Mouse (Mus musculus): Measurements from ENCODE around the gene Akt3. TPM values are rescaled to one million over a fixed set of nuclear protein-coding genes. Genes with fewer than 3 reads are reported as not detected.

Gene Akt3
- polyA plus RNA-seq, 1 experiment from 2014 or later, result 4.0 TPM

DNA sequence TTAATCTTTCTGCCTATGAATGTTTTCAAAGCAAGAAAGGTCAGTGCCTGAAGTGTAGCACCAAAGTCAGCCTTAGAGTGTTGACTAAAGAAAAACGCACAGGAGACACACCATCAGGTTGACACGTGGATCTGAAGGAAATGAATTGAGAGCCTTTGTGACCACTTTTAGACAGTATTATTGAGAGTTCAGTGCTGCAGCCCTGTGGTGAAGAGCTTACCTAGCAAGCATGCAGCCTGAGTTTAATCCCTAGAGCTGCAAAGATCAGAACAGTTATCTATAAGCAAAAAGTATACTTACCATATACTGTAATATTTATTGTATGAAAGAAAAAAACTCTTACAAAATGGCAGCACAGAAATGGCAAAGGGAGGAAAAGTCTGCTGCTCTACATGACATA lies 219.6 kb downstream of the Akt3 start:
- Histone ChIP-seq H3K27ac (ENCODE audit: low read length) (no peak overlapping the region), H3K4me2 (replicated peaks; ENCODE audit: low read depth, low read length) (no peak overlapping the region), H3K9me3 (ENCODE audit: low read length) (no peaks in the 10 kb centered on the region), H3K4me3 (ENCODE audit: low read depth, low read length) (no peak overlapping the region), H3K36me3 (ENCODE audit: insufficient read depth, low read length) (no peaks in the 10 kb centered on the region), H3K27me3 (replicated peaks; ENCODE audit: insufficient read depth, low read length) (no peaks in the 10 kb centered on the region), H3K9ac (replicated peaks; ENCODE audit: low read depth) (no peak overlapping the region), H3K4me1 (ENCODE audit: insufficient read depth, low read depth, low read length) (no peaks in the 10 kb centered on the region)
- TF ChIP-seq CTCF (IDR thresholded peaks at IDR 0.05) (peak; percentile 13; the same call in 1 of the 2 replicates), EP300 (IDR thresholded peaks at IDR 0.05) (no peak)
- ATAC-seq, result no peak
- DNase-seq (ENCODE audit: low spot score), result no peak
- 48% methylated on average over 2 of the region's 2 CpGs for WGBS

DNA sequence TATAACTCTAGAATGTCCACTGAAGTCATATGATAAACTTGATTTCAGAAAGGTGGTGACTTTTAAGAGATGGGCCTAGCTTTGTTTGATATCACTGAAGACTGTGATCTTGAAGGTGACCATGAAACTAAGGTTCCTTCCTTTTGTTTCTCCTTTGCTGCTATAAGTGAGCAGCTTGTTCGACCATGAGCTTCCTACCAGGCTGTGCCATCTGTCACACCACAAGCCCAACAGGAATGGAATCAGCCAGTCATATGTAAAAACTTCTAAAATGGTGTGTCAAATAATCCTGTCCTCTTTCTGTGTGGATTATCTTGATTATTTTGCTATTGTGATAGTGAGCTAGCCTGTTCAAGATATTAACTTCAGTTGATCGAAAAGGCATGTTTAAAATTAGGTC lies 222.5 kb downstream of the Akt3 start:
- WGBS, result 89% methylated on average over 2 of the region's 2 CpGs
- Histone ChIP-seq H3K4me1 (ENCODE audit: insufficient read depth, low read depth, low read length) (no peaks in the 10 kb centered on the region), H3K9ac (replicated peaks; ENCODE audit: low read depth) (no peak overlapping the region), H3K4me3 (ENCODE audit: low read depth, low read length) (no peak overlapping the region), H3K36me3 (ENCODE audit: insufficient read depth, low read length) (no peaks in the 10 kb centered on the region), H3K27ac (ENCODE audit: low read length) (no peak overlapping the region), H3K4me2 (replicated peaks; ENCODE audit: low read depth, low read length) (no peak overlapping the region), H3K27me3 (replicated peaks; ENCODE audit: insufficient read depth, low read length) (no peaks in the 10 kb centered on the region), H3K9me3 (ENCODE audit: low read length) (no peaks in the 10 kb centered on the region)
- ATAC-seq (no peak), DNase-seq (ENCODE audit: low spot score) (no peak)
- no peak for TF ChIP-seq EP300 (IDR thresholded peaks at IDR 0.05)
- no peak for TF ChIP-seq CTCF (IDR thresholded peaks at IDR 0.05)

DNA sequence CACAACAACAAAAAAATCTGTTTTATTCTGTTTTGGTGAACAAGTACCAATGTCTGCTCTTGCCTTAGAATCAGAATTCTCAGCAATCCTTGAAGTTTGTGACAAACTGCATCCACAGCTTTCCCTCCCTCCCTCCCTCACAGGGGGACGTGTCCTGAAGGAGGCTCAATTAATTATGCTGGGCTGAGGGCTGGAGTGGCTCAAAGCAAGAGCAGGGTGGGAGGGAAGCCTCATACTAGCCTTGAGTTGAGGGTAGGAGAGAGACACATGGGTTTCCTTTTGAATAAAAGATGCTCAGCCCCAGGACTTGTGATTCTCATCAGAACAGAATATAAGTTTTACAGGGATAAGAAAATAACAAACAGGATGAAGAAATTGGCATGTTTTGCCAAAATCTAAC lies 225.8 kb downstream of the Akt3 start:
- ATAC-seq (no peak), DNase-seq (ENCODE audit: low spot score) (no peak)
- H3K36me3 ChIP-seq (ENCODE audit: insufficient read depth, low read length), result no peaks in the 10 kb centered on the region
- H3K4me3 ChIP-seq (ENCODE audit: low read depth, low read length), result no peak overlapping the region
- H3K9me3 ChIP-seq (ENCODE audit: low read length), result no peaks in the 10 kb centered on the region
- H3K27ac ChIP-seq (ENCODE audit: low read length), result no peak overlapping the region
- no peak overlapping the region for H3K4me2 ChIP-seq (replicated peaks; ENCODE audit: low read depth, low read length)
- no peaks in the 10 kb centered on the region for H3K4me1 ChIP-seq (ENCODE audit: insufficient read depth, low read depth, low read length)
- TF ChIP-seq EP300 (IDR thresholded peaks at IDR 0.05) (no peak), CTCF (IDR thresholded peaks at IDR 0.05) (no peak)
- H3K27me3 ChIP-seq (replicated peaks; ENCODE audit: insufficient read depth, low read length), result no peaks in the 10 kb centered on the region
- 0% methylated on average over 1 of the region's 1 CpGs for WGBS
- H3K9ac ChIP-seq (replicated peaks; ENCODE audit: low read depth), result no peak overlapping the region

DNA sequence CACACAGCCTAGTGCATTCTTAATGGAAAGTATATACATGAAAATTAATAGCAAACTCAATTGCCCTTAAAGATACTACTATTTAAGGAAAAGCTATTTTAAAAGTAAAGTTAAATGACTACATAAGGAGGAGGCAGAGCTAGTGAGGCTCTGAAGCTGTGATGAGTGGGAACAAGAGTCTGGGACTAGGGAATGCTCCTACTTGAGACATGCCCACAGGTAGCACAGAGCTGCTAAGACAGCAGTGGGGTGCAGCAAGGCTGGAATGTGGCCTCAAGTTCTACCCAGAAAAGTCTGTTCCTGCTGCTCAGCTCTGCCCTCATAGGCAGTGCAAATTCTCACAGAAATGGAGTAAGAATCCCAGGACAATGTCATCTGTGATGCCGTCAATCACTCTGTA lies 226.8 kb downstream of the Akt3 start:
- Histone ChIP-seq H3K9me3 (ENCODE audit: low read length) (no peaks in the 10 kb centered on the region), H3K4me3 (ENCODE audit: low read depth, low read length) (no peak overlapping the region), H3K27me3 (replicated peaks; ENCODE audit: insufficient read depth, low read length) (no peaks in the 10 kb centered on the region), H3K27ac (ENCODE audit: low read length) (no peak overlapping the region), H3K36me3 (ENCODE audit: insufficient read depth, low read length) (no peaks in the 10 kb centered on the region), H3K9ac (replicated peaks; ENCODE audit: low read depth) (no peak overlapping the region), H3K4me2 (replicated peaks; ENCODE audit: low read depth, low read length) (no peak overlapping the region), H3K4me1 (ENCODE audit: insufficient read depth, low read depth, low read length) (no peaks in the 10 kb centered on the region)
- DNase-seq (ENCODE audit: low spot score) (no peak), ATAC-seq (no peak)
- no peak for TF ChIP-seq CTCF (IDR thresholded peaks at IDR 0.05)
- TF ChIP-seq EP300 (IDR thresholded peaks at IDR 0.05), result no peak
- whole genome bisulfite sequencing, result 94% methylated on average over 1 of the region's 1 CpGs

DNA sequence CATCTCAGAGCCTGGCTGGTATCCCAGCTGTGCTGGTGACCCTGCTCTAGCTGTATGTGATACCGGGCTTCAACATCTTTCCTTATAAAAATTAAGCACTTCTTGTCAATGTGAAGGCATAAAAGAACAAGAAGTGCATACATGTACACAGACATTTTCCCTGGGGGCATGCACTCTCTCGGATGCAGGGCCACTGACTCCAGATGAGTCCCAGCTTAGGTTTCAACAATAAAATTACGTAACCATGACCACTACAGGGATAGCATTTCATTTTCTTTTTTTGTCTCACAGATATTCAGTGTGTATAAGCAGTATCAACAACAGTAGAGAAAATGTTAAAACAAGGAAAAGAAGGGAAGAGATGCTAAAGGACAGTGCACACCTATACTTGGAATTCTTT lies 227.3 kb downstream of the Akt3 start:
- Histone ChIP-seq H3K36me3 (ENCODE audit: insufficient read depth, low read length) (no peaks in the 10 kb centered on the region), H3K4me2 (replicated peaks; ENCODE audit: low read depth, low read length) (no peak overlapping the region), H3K4me3 (ENCODE audit: low read depth, low read length) (no peak overlapping the region), H3K4me1 (ENCODE audit: insufficient read depth, low read depth, low read length) (no peaks in the 10 kb centered on the region), H3K27me3 (replicated peaks; ENCODE audit: insufficient read depth, low read length) (no peaks in the 10 kb centered on the region), H3K27ac (ENCODE audit: low read length) (no peak overlapping the region), H3K9me3 (ENCODE audit: low read length) (no peaks in the 10 kb centered on the region), H3K9ac (replicated peaks; ENCODE audit: low read depth) (no peak overlapping the region)
- ATAC-seq, result no peak
- no peak for DNase-seq (ENCODE audit: low spot score)
- WGBS, result 88% methylated on average over 3 of the region's 3 CpGs
- TF ChIP-seq EP300 (IDR thresholded peaks at IDR 0.05) (no peak), CTCF (IDR thresholded peaks at IDR 0.05) (no peak)

DNA sequence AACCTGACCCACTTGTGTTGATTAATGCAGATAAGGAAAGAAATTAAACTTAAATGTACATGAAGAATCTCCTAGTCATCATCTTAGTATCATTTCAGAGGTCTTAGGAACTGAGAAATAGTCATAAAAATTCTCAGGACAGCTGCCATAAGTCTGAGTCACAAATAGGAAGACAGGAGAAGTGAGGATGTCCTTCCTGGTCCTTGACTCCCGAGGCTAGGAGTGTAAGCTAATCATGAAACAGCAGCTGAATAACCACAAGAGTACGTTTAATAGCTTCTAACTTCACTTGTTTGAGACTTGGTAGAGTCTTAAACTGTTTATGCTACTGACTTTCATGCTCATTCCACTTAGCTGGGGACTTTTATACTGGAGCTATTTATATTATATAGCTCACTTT lies 229.0 kb downstream of the Akt3 start:
- Histone ChIP-seq H3K9ac (replicated peaks; ENCODE audit: low read depth) (no peak overlapping the region), H3K9me3 (ENCODE audit: low read length) (no peaks in the 10 kb centered on the region), H3K27me3 (replicated peaks; ENCODE audit: insufficient read depth, low read length) (no peaks in the 10 kb centered on the region), H3K27ac (ENCODE audit: low read length) (no peak overlapping the region), H3K4me2 (replicated peaks; ENCODE audit: low read depth, low read length) (no peak overlapping the region), H3K36me3 (ENCODE audit: insufficient read depth, low read length) (no peaks in the 10 kb centered on the region), H3K4me1 (ENCODE audit: insufficient read depth, low read depth, low read length) (no peaks in the 10 kb centered on the region), H3K4me3 (ENCODE audit: low read depth, low read length) (no peak overlapping the region)
- TF ChIP-seq CTCF (IDR thresholded peaks at IDR 0.05) (no peak), EP300 (IDR thresholded peaks at IDR 0.05) (no peak)
- DNase-seq (ENCODE audit: low spot score) (no peak), ATAC-seq (no peak)
- WGBS, result 64% methylated on average over 2 of the region's 2 CpGs

DNA sequence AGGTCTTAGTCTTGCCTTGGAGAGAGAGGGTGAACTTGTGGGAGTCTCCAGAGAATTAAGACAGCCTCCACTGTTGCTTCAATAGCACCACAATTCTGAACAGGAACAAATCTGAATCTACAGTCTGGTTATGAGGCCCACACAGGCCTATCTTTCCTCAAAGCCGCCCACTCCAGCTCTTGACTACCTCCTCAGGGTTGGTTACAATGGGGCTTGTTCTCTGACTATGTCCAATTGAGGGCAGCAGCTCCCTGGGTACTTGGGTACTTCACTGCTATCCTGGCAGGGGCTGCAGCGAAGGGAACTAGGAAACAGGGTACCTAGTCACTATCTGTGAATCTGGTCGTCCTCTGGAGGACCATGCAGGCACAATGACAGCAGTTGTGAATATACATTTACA lies 230.3 kb downstream of the Akt3 start:
- H3K27me3 ChIP-seq (replicated peaks; ENCODE audit: insufficient read depth, low read length), result no peaks in the 10 kb centered on the region
- TF ChIP-seq EP300 (IDR thresholded peaks at IDR 0.05) (no peak), CTCF (IDR thresholded peaks at IDR 0.05) (no peak)
- WGBS, result 77% methylated on average over 3 of the region's 3 CpGs
- H3K36me3 ChIP-seq (ENCODE audit: insufficient read depth, low read length), result no peaks in the 10 kb centered on the region
- no peak overlapping the region for H3K9ac ChIP-seq (replicated peaks; ENCODE audit: low read depth)
- H3K4me2 ChIP-seq (replicated peaks; ENCODE audit: low read depth, low read length), result no peak overlapping the region
- no peak overlapping the region for H3K27ac ChIP-seq (ENCODE audit: low read length)
- no peak for ATAC-seq
- H3K9me3 ChIP-seq (ENCODE audit: low read length), result no peaks in the 10 kb centered on the region
- no peak overlapping the region for H3K4me3 ChIP-seq (ENCODE audit: low read depth, low read length)
- no peaks in the 10 kb centered on the region for H3K4me1 ChIP-seq (ENCODE audit: insufficient read depth, low read depth, low read length)
- no peak for DNase-seq (ENCODE audit: low spot score)
